Mouse (Mus musculus): Measurements from ENCODE around the gene Mrpl1.

The Mrpl1 gene

GRCm38 (mm10) chr5:96308645-96309044 lies 99.4 kb downstream of the Mrpl1 start:
- DNase-seq (ENCODE audit: low spot score in 2 of 2), result no peak

- DNase-seq (ENCODE audit: low spot score in 2 of 2), result no peak
Observed at GRCm38 (mm10) chr5:96309566-96309965, 100.3 kb downstream of the Mrpl1 start.

GRCm38 (mm10) chr5:96311677-96312076 lies 102.4 kb downstream of the Mrpl1 start:
- DNase-seq (ENCODE audit: low spot score in 2 of 2), result no peak
